Mouse (Mus musculus) C2C12 (cell line): ENCODE measurements at regions not wholly inside any gene's neighbourhood (a gene's known extent, or its start where the extent isn't known, plus 50 kb on each side); places are given as distances from the start of the nearest gene placed in this dataset.

Source experiments
- H3K27me3 ChIP-seq: one replicate; pipeline ENCODE4 v1.6.1; 2011; ENCODE audit not compliant: control insufficient read depth, insufficient read depth, insufficient read length
- H3K36me3 ChIP-seq: one replicate; pipeline ENCODE4 v1.6.1; 2011; ENCODE audit not compliant: control insufficient read depth, insufficient read depth
- H3K4me3 ChIP-seq: one replicate; pipeline ENCODE4 v1.5.1; 2011; ENCODE audit warnings: mild to moderate bottlenecking, control low read depth; ENCODE audit not compliant: poor library complexity, insufficient read depth, severe bottlenecking
- H3K79me2 ChIP-seq: one replicate; pipeline ENCODE4 v1.6.1; 2011; ENCODE audit not compliant: control insufficient read depth, insufficient read depth
- H3K79me3 ChIP-seq: one replicate; pipeline ENCODE4 v1.6.1; 2011; ENCODE audit warnings: low read depth, control low read depth
- H3ac ChIP-seq: one replicate; pipeline ENCODE3; 2011; ENCODE audit warnings: low read depth; ENCODE audit not compliant: control insufficient read depth, insufficient read length
- CEBPB ChIP-seq: IDR thresholded peaks from one replicate; pipeline ENCODE4 v1.6.1; 2011; ENCODE audit warnings: low read depth, mild to moderate bottlenecking, control low read depth, moderate library complexity
- CTCF ChIP-seq: IDR thresholded peaks from one replicate; pipeline ENCODE4 v1.5.1; 2011; ENCODE audit not compliant: control insufficient read depth, insufficient read depth, insufficient read length
- FOSL1 ChIP-seq: IDR thresholded peaks from one replicate; pipeline ENCODE4 v1.8.0; 2011; ENCODE audit warnings: mild to moderate bottlenecking, low read length; ENCODE audit not compliant: poor library complexity, insufficient read depth, severe bottlenecking
- MAX ChIP-seq: IDR thresholded peaks from one replicate; pipeline ENCODE4 v1.6.1; 2011; ENCODE audit warnings: mild to moderate bottlenecking, control low read depth
- MYOD1 ChIP-seq: IDR thresholded peaks from one replicate; pipeline ENCODE4 v1.6.1; 2011; ENCODE audit warnings: low read depth; ENCODE audit not compliant: control insufficient read depth, insufficient read length
- MYOG ChIP-seq: IDR thresholded peaks from one replicate; pipeline ENCODE4 v1.6.1; 2011; ENCODE audit not compliant: control insufficient read depth, insufficient read length; ENCODE audit errors: extremely low read depth
- USF1 ChIP-seq: IDR thresholded peaks from one replicate; pipeline ENCODE4 v1.6.1; 2011; ENCODE audit warnings: low read depth, mild to moderate bottlenecking, control low read depth, moderate library complexity

- Histone ChIP-seq H3K36me3 (no peaks in the 10 kb centered on the region), H3ac (no peak overlapping the region), H3K79me3 (no peaks in the 10 kb centered on the region), H3K4me3 (no peak overlapping the region), H3K79me2 (no peaks in the 10 kb centered on the region), H3K27me3 (peaks cover 16% of the 10 kb centered on the region)
- TF ChIP-seq MYOD1 (no peak), CEBPB (no peak), MYOG (no peak), USF1 (no peak), FOSL1 (no peak), CTCF (no peak), MAX (no peak)
These were observed 277.5 kb upstream of the Pmfbp1 start for GRCm38 (mm10) chr8:109216318-109216717.

DNA sequence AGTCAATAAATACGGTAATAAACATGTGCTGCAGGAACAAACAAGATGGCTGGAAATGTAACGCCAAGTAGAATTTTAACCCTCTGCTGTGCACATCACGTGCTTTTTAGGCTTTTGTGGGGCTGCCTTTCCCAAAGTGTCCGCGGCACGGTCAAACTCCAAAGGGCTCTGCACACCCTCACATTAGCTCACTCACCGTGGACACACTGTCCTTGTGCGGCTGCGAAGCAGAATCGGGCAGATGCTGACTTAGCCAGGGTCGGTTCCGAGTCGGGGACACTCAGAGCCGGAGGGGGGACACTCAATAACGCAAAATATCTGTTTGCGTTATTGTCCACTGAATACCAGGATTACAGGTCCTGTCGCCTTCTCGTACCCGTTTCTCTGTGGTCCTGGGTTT is 276.5 kb upstream of the Pmfbp1 start:
- TF ChIP-seq MYOD1 (no peak), USF1 (no peak), MAX (no peak), CEBPB (no peak), FOSL1 (no peak), CTCF (no peak), MYOG (no peak)

DNA sequence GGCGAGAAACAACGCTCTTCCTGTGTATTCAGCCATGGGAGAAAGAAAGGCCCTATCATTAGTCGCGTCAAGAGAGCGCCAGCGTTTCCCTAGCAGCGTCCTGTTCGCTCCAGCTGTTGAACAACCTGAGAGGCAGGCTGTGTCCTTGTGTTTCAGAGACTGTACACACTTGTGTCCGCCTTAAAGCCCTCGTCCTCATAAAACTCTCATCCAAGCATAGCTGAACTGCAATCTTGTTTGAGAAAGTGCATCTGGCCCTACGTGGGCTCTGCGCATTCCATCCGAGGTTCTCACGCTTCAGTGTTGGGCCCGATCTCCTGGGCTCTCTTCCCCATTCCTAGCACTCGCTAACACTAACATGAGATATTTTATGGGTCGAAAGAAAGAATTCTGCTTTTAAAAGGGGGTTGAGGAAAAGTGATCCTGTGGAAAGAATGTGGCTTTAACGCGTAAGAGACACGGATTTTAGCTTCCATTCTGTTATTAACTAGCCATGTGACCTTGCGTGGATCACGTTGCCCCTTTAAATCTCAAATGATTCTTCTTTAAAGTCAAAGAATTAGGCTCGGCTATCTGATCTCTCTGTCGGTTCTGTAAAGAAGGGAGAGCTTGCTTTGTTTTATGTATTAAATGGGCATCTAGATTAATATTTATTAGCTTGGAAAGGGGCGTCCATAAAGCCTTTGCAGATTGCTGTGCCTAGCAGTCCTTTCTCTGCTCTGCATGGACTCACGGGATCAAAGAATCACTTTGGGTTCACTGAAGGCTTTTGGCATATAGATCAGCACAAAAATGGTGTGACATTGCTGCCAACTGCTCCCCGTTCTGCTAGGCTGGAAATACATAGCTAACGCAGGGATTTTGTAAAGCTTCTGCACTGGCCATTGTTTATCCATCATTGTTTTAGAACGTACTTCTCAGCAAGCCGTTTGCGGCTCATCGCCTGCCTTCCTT is 261.3 kb upstream of the Pmfbp1 start:
- Histone ChIP-seq H3K79me3 (no peaks in the 10 kb centered on the region), H3K79me2 (no peaks in the 10 kb centered on the region), H3ac (no peak overlapping the region), H3K4me3 (no peak overlapping the region), H3K27me3 (peaks cover 16% of the 10 kb centered on the region), H3K36me3 (no peaks in the 10 kb centered on the region)
- TF ChIP-seq MYOD1 (no peak), CEBPB (no peak), MAX (no peak), MYOG (no peak), CTCF (no peak), USF1 (no peak), FOSL1 (no peak)

More for the DNA sequence above, 276.5 kb upstream of the Pmfbp1 start:
- Histone ChIP-seq H3K4me3 (no peak overlapping the region), H3K36me3 (no peaks in the 10 kb centered on the region), H3ac (no peak overlapping the region), H3K79me2 (no peaks in the 10 kb centered on the region), H3K27me3 (peaks cover 12% of the 10 kb centered on the region), H3K79me3 (no peaks in the 10 kb centered on the region)

DNA sequence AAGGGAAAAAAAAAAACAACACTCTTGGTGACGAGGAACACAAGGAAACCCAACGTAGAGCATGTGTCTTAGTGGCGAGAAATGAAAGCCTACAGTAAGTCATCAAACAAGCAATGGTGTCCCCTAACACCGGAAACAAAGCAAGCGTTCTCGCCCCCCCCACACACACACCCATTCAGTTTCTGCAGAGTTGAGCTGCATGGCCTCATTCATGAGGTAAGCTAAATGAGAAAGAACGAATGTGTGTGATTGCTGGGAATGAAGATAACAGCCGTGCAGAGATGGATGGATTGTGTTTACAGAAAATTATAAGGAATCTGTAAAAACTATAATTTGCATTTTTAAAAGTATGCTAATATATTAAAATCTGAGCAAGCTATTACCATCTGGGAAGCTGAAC is 248.3 kb upstream of the Pmfbp1 start:
- H3K36me3 ChIP-seq: no peaks in the 10 kb centered on the region
- no peak for TF ChIP-seq USF1
- TF ChIP-seq MYOD1: no peak
- H3K4me3 ChIP-seq: no peak overlapping the region
- no peaks in the 10 kb centered on the region for H3K79me3 ChIP-seq
- H3K79me2 ChIP-seq: no peaks in the 10 kb centered on the region
- no peak overlapping the region for H3ac ChIP-seq
- H3K27me3 ChIP-seq: peaks cover 35% of the 10 kb centered on the region

GRCm38 (mm10) chr8:109247875-109248274 is 246.0 kb upstream of the Pmfbp1 start:
- Histone ChIP-seq H3K36me3 (no peaks in the 10 kb centered on the region), H3K4me3 (no peak overlapping the region), H3K27me3 (peaks cover 47% of the 10 kb centered on the region), H3K79me3 (no peaks in the 10 kb centered on the region), H3ac (no peak overlapping the region), H3K79me2 (no peaks in the 10 kb centered on the region)
- TF ChIP-seq MAX: no peak
- TF ChIP-seq CEBPB: no peak
- no peak for TF ChIP-seq USF1
- no peak for TF ChIP-seq CTCF
- TF ChIP-seq MYOD1: no peak
- TF ChIP-seq MYOG: no peak
- TF ChIP-seq FOSL1: no peak

DNA sequence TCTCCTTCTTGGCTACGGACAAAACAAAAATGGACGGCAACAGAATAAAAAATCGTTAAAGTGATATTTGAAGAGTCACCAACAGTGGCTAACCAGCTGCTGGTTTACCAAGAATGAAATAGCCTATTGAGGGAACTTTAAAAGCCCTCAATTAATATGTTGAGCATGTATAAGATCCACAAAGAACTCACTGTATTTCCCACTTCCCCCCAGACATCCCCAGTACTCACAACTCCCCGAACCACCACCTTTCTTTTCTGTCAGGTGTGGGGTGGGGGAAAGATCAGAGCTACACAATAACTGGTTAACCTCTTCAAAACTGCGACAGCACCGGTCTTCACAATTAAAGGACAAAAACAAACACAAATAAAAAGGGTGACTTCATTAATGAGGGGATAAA is 245.5 kb upstream of the Pmfbp1 start:
- Histone ChIP-seq H3K79me2 (no peaks in the 10 kb centered on the region), H3K79me3 (no peaks in the 10 kb centered on the region), H3K36me3 (no peaks in the 10 kb centered on the region), H3K27me3 (peaks cover 47% of the 10 kb centered on the region), H3K4me3 (no peak overlapping the region), H3ac (no peak overlapping the region)
- TF ChIP-seq CTCF (no peak), MYOD1 (no peak), FOSL1 (no peak), USF1 (no peak), MYOG (no peak), MAX (no peak), CEBPB (no peak)
